Mouse (Mus musculus): Measurements from ENCODE around the gene Tmem102. TPM values are rescaled to one million over a fixed set of nuclear protein-coding genes. Genes with fewer than 3 reads are reported as not detected.

The Tmem102 gene
- 0.28 and 0.36 TPM in 2 replicates for polyA plus RNA-seq (2012; rRNA removed)

DNA sequence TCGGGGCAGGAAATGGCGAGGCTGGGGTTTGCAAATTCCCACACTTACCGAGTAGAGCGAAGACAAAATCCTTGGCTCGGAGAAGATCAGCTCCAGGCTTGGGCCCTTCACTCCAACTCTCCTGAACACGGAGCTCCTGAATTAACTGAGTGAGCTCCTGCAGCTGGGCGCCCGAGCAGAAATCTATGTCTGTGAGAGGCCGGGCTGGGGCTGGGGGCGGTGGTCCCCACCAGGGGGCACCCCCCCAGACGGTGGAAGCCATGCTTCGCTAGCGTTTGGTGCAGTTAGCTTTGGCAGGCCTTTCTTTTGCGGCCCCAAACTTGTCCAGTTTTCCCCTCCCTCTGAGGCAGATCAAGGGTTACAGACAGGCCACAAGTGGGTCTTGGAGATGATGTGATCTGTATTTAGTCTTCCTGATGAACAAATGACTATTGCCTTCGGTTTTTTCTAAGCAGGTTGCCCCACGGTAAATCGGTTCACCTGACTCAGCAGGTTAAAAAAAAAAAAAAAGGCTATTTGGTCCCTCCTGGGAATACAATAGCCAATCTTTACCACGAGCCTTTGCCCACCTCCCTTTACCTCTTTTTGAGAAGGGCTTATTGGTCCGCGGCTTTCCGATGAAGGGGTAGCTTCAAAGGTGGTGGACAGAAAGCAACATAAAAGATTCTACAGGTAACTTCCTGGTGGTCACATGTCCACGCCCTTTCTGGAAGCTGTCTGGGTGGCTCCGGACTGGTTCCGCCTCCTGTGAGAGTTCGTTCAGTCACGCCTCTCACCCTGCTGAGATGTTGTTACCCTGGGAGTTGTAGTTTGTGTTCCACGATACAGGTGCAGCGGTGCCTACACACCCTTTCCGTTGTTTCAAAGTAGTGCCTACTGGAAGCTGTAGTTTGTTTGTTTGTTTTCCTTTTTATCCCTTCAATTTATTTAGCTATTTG is at the start of gene Tmem102:
Gene Tmem102, minus strand, starts transcription at position 653 of the 938 bp plus-strand sequence.
- TF ChIP-seq CTCF (IDR thresholded peaks at IDR 0.05; ENCODE audit: borderline replicate concordance, insufficient read depth, low read depth, low read length) (no peak), POLR2A (IDR thresholded peaks at IDR 0.05; ENCODE audit: borderline replicate concordance, insufficient read depth, low read length) (no peak)
- no peak within 1 kb of the TSS for H3K4me3 ChIP-seq (replicated peaks; ENCODE audit: insufficient read depth, low read depth, low read length)

DNA sequence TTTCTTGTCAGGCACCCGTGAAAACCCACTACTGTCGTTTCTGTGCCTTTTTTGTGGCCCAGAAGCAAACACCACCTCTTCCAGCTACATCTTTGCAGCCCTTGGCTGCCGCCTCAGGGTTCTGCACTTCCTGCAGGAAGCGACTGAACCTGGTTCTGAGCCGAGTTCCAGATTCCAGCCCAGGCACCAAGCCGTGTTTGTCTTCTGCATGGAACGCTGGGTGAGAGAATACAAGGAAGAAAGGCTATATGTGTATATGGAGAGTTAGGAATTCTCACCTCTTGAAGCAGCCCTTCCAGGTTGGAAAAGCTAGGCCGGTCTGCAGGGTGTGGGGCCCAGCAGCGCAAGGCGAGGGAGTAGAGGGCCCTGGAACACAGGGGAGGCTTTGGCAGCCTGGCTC is 49.3 kb upstream of the Tmem102 start:
- Histone ChIP-seq H3K4me1 (ENCODE audit: control insufficient read depth, insufficient read depth, low read length) (no peaks in the 10 kb centered on the region), H3K27me3 (ENCODE audit: control insufficient read depth, insufficient read depth, low read length) (no peaks in the 10 kb centered on the region), H3K27ac (ENCODE audit: insufficient read depth, low read length) (no peak overlapping the region), H3K4me3 (replicated peaks; ENCODE audit: insufficient read depth, low read depth, low read length) (no peak overlapping the region)
- no peak for TF ChIP-seq POLR2A (IDR thresholded peaks at IDR 0.05; ENCODE audit: borderline replicate concordance, insufficient read depth, low read length)
- TF ChIP-seq CTCF (IDR thresholded peaks at IDR 0.05; ENCODE audit: borderline replicate concordance, insufficient read depth, low read depth, low read length): no peak
- WGBS: 77% methylated on average over 10 of the region's 10 CpGs
- DNase-seq: no peak

More for the DNA sequence above, at the start of gene Tmem102:
- Histone ChIP-seq H3K4me1 (ENCODE audit: control insufficient read depth, insufficient read depth, low read length) (peaks cover 5% of the 10 kb centered on the region; the same call in 1 of the 2 replicates), H3K27ac (ENCODE audit: insufficient read depth, low read length) (no peak within 1 kb of the TSS), H3K27me3 (ENCODE audit: control insufficient read depth, insufficient read depth, low read length) (peaks cover 1% of the 10 kb centered on the region; the same call in 1 of the 2 replicates)
- no peak for DNase-seq
- WGBS: 32% methylated on average over 29 of the region's 29 CpGs

DNA sequence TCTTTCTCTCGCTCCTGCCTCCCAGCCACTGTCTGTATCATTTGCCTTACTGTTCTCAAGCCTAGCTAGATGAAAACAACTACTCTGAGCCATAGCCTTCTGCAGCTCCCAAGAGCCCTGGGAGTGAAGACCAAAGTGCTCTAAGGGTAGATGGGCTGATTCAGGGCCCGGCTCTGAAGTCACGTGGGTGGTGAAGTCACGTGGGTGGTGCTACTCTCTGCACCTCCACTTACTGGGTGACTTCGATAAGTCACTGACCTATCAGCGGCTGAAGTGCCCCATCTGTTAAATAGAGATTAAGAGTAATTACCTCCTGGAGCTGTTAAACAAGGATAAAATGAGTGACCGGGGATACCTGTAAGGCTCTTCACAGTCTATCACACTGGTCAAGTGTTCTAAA is 48.6 kb upstream of the Tmem102 start:
- DNase-seq: no peak
- no peaks in the 10 kb centered on the region for H3K4me1 ChIP-seq (ENCODE audit: control insufficient read depth, insufficient read depth, low read length)
- no peak overlapping the region for H3K4me3 ChIP-seq (replicated peaks; ENCODE audit: insufficient read depth, low read depth, low read length)
- TF ChIP-seq CTCF (IDR thresholded peaks at IDR 0.05; ENCODE audit: borderline replicate concordance, insufficient read depth, low read depth, low read length) (no peak), POLR2A (IDR thresholded peaks at IDR 0.05; ENCODE audit: borderline replicate concordance, insufficient read depth, low read length) (no peak)
- no peak overlapping the region for H3K27ac ChIP-seq (ENCODE audit: insufficient read depth, low read length)
- H3K27me3 ChIP-seq (ENCODE audit: control insufficient read depth, insufficient read depth, low read length): no peaks in the 10 kb centered on the region
- WGBS: 65% methylated on average over 7 of the region's 7 CpGs

- peaks cover 14% of the 10 kb centered on the region for H3K4me1 ChIP-seq (ENCODE audit: control insufficient read depth, insufficient read depth, low read length)
- H3K27me3 ChIP-seq (ENCODE audit: control insufficient read depth, insufficient read depth, low read length): no peaks in the 10 kb centered on the region
- 68% methylated on average over 8 of the region's 8 CpGs for WGBS
- no peak for TF ChIP-seq CTCF (IDR thresholded peaks at IDR 0.05; ENCODE audit: borderline replicate concordance, insufficient read depth, low read depth, low read length)
- TF ChIP-seq POLR2A (IDR thresholded peaks at IDR 0.05; ENCODE audit: borderline replicate concordance, insufficient read depth, low read length): no peak
- DNase-seq: no peak
- H3K27ac ChIP-seq (ENCODE audit: insufficient read depth, low read length): no peak overlapping the region
- H3K4me3 ChIP-seq (replicated peaks; ENCODE audit: insufficient read depth, low read depth, low read length): no peak overlapping the region
Measured at GRCm38 (mm10) chr11:69850754-69851153, 45.3 kb upstream of the Tmem102 start.

DNA sequence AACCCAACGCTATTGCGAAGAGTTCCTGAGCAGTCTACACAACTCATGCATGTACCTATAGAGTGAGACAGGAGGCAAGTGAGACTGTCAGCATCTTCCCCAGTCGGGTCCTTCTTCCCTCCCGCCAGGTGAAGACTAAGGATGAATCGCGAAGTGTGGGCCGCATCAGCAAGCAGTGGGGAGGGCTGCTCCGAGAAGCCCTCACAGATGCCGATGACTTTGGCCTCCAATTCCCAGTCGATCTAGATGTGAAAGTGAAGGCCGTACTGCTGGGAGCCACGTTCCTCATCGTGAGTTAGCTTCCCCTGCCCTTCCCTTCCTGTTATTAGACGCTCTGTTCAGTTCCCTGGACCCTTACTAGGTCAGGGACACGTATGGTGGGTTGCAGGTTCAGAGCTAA is 44.5 kb upstream of the Tmem102 start:
- Histone ChIP-seq H3K27ac (ENCODE audit: insufficient read depth, low read length) (no peak overlapping the region), H3K27me3 (ENCODE audit: control insufficient read depth, insufficient read depth, low read length) (no peaks in the 10 kb centered on the region), H3K4me1 (ENCODE audit: control insufficient read depth, insufficient read depth, low read length) (peaks cover 14% of the 10 kb centered on the region), H3K4me3 (replicated peaks; ENCODE audit: insufficient read depth, low read depth, low read length) (no peak overlapping the region)
- no peak for DNase-seq
- TF ChIP-seq POLR2A (IDR thresholded peaks at IDR 0.05; ENCODE audit: borderline replicate concordance, insufficient read depth, low read length) (no peak), CTCF (IDR thresholded peaks at IDR 0.05; ENCODE audit: borderline replicate concordance, insufficient read depth, low read depth, low read length) (no peak)
- WGBS: 94% methylated on average over 15 of the region's 15 CpGs

- no peak for DNase-seq
- TF ChIP-seq CTCF (IDR thresholded peaks at IDR 0.05; ENCODE audit: borderline replicate concordance, insufficient read depth, low read depth, low read length) (no peak), POLR2A (IDR thresholded peaks at IDR 0.05; ENCODE audit: borderline replicate concordance, insufficient read depth, low read length) (no peak)
- peaks cover 14% of the 10 kb centered on the region for H3K4me1 ChIP-seq (ENCODE audit: control insufficient read depth, insufficient read depth, low read length)
- no peak overlapping the region for H3K27ac ChIP-seq (ENCODE audit: insufficient read depth, low read length)
- H3K27me3 ChIP-seq (ENCODE audit: control insufficient read depth, insufficient read depth, low read length): no peaks in the 10 kb centered on the region
- 87% methylated on average over 9 of the region's 9 CpGs for WGBS
- no peak overlapping the region for H3K4me3 ChIP-seq (replicated peaks; ENCODE audit: insufficient read depth, low read depth, low read length)
Measured at GRCm38 (mm10) chr11:69849128-69849527, 43.7 kb upstream of the Tmem102 start.

DNA sequence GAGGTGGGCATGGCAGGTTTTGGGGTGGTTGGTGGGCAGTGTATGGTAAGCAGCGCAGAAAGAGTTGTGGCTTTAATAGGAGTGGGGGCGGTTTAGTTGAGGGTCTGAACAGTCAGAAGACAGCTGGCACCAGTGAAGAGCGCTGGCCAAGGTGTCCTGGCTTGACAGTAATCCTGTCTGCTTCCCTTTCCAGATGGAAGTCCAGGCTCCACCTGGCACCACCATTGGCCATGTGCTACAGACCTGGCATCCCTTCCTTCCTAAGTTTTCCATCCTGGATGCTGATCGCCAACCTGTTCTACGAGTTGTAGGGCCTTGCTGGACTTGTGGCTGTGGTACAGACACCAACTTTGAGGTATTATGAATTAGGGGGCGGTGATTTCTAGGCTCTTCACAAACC is 42.6 kb upstream of the Tmem102 start:
- peak overlapping the region; percentile 29 for H3K27ac ChIP-seq (ENCODE audit: insufficient read depth, low read length)
- TF ChIP-seq CTCF (IDR thresholded peaks at IDR 0.05; ENCODE audit: borderline replicate concordance, insufficient read depth, low read depth, low read length) (no peak), POLR2A (IDR thresholded peaks at IDR 0.05; ENCODE audit: borderline replicate concordance, insufficient read depth, low read length) (no peak)

More for the DNA sequence above, 42.6 kb upstream of the Tmem102 start:
- peaks cover 14% of the 10 kb centered on the region for H3K4me1 ChIP-seq (ENCODE audit: control insufficient read depth, insufficient read depth, low read length)
- H3K4me3 ChIP-seq (replicated peaks; ENCODE audit: insufficient read depth, low read depth, low read length): peak overlapping the region; percentile 9
- DNase-seq: peak; percentile 76 to 86
- WGBS: 33% methylated on average over 6 of the region's 6 CpGs
- no peaks in the 10 kb centered on the region for H3K27me3 ChIP-seq (ENCODE audit: control insufficient read depth, insufficient read depth, low read length)

Measured in cerebellum, adult 2 months (tissue).